In genomic region chr11:118242506-118242905, GRCm38 (mm10) we compare ENCODE assay signal across 11 mouse cellular contexts. TPM values are rescaled to one million over a fixed set of nuclear protein-coding genes. Genes with fewer than 3 reads are reported as not detected.
DNase-seq lines count a peak whose midpoint lies in the region; ATAC-seq lines count a peak whose summit lies in the region.
"Had no signal": no experiment of that assay in that cellular context is flagged by ENCODE, and none has a peak within 500 bp of the region (broad histone marks: within the 10 kb centered on the region; RNA-seq: fewer than 3 reads in every experiment).

No protein-coding gene starts in this region.

- no peak overlapping the region for H3K4me2 ChIP-seq in kidney, embryonic 16.5 days (replicated peaks; ENCODE audit: low read depth, low read length)
- H3K4me2 ChIP-seq in kidney, embryonic 14.5 days (replicated peaks; ENCODE audit: low read depth, low read length) = no peak overlapping the region
- H3K4me2 ChIP-seq: embryonic facial prominence, embryonic 12.5 days; forebrain, embryonic 15.5 days; heart, embryonic 15.5 days had no signal

- no peaks in the 10 kb centered on the region for H3K27me3 ChIP-seq in kidney, embryonic 16.5 days (ENCODE audit: insufficient read depth, low read length)
- no peaks in the 10 kb centered on the region for H3K27me3 ChIP-seq in kidney, embryonic 14.5 days (ENCODE audit: control insufficient read depth, insufficient read depth, low read length)
- H3K27me3 ChIP-seq in forebrain, embryonic 10.5 days (ENCODE audit: poor library complexity, severe bottlenecking) = peaks cover 12% of the 10 kb centered on the region
- H3K27me3 ChIP-seq: embryonic facial prominence, embryonic 12.5 days; forebrain, embryonic 15.5 days; heart, embryonic 15.5 days had no signal

- no peak overlapping the region for H3K9ac ChIP-seq in kidney, embryonic 16.5 days (replicated peaks; ENCODE audit: low read length)
- no peak overlapping the region for H3K9ac ChIP-seq in kidney, embryonic 14.5 days (ENCODE audit: low read depth, low read length)
- H3K9ac ChIP-seq: embryonic facial prominence, embryonic 12.5 days; forebrain, embryonic 15.5 days; heart, embryonic 15.5 days had no signal

- peak; percentile 68 for DNase-seq in adrenal gland, postnatal 10 days
- DNase-seq in adrenal gland, postnatal 36 days = no peak
- peak; percentile 53 for DNase-seq in T-cell, adult 2 months (ENCODE audit: low spot score)
- DNase-seq in fat pad, adult 2 months (ENCODE audit: extremely low read depth, low read depth, low spot score) = peak; percentile 58
- no peak for DNase-seq in forebrain, embryonic 10.5 days (ENCODE audit: extremely low spot score, low spot score)
- no peak for DNase-seq in layer of hippocampus, adult 9-10 months (ENCODE audit: low spot score)

- 0 out of 2 replicates have a peak overlapping the region, but pooled peaks have one; percentile 47 for H3K27ac ChIP-seq in kidney, embryonic 16.5 days (ENCODE audit: low read length)
- no peak overlapping the region for H3K27ac ChIP-seq in kidney, embryonic 14.5 days (ENCODE audit: low read depth, low read length)
- no peak overlapping the region for H3K27ac ChIP-seq in forebrain, embryonic 10.5 days
- H3K27ac ChIP-seq: embryonic facial prominence, embryonic 12.5 days; forebrain, embryonic 15.5 days; heart, embryonic 15.5 days had no signal

- 54% methylated on average over 4 of the region's 4 CpGs for WGBS in kidney, embryonic 16.5 days
- WGBS in kidney, embryonic 14.5 days = 59% methylated on average over 4 of the region's 4 CpGs
- 88% methylated on average over 4 of the region's 4 CpGs for WGBS in forebrain, embryonic 10.5 days

- no peaks in the 10 kb centered on the region for H3K9me3 ChIP-seq in kidney, embryonic 16.5 days (ENCODE audit: low read length)
- no peaks in the 10 kb centered on the region for H3K9me3 ChIP-seq in kidney, embryonic 14.5 days (ENCODE audit: control insufficient read depth, low read length)
- H3K9me3 ChIP-seq in forebrain, embryonic 10.5 days = no peaks in the 10 kb centered on the region
- H3K9me3 ChIP-seq: embryonic facial prominence, embryonic 12.5 days; forebrain, embryonic 15.5 days; heart, embryonic 15.5 days had no signal

- no peaks in the 10 kb centered on the region for H3K36me3 ChIP-seq in kidney, embryonic 16.5 days (ENCODE audit: insufficient read depth, low read length)
- no peaks in the 10 kb centered on the region for H3K36me3 ChIP-seq in kidney, embryonic 14.5 days (ENCODE audit: control insufficient read depth, insufficient read depth, low read length)
- no peaks in the 10 kb centered on the region for H3K36me3 ChIP-seq in forebrain, embryonic 10.5 days (replicated peaks)
- H3K36me3 ChIP-seq: embryonic facial prominence, embryonic 12.5 days; forebrain, embryonic 15.5 days; heart, embryonic 15.5 days had no signal

- no peak overlapping the region for H3K4me3 ChIP-seq in kidney, embryonic 16.5 days (ENCODE audit: low read length)
- no peak overlapping the region for H3K4me3 ChIP-seq in kidney, embryonic 14.5 days (ENCODE audit: low read length)
- no peak overlapping the region for H3K4me3 ChIP-seq in forebrain, embryonic 10.5 days
- H3K4me3 ChIP-seq: embryonic facial prominence, embryonic 12.5 days; forebrain, embryonic 15.5 days; heart, embryonic 15.5 days had no signal

- ATAC-seq in kidney, embryonic 16.5 days (ENCODE audit: low FRiP score, low TSS enrichment) = no peak
- ATAC-seq in kidney, embryonic 14.5 days (ENCODE audit: low FRiP score, low TSS enrichment) = no peak
- ATAC-seq: forebrain, embryonic 15.5 days had no signal

- H3K4me1 ChIP-seq in kidney, embryonic 16.5 days (ENCODE audit: insufficient read depth, low read length) = peaks cover 80% of the 10 kb centered on the region
- H3K4me1 ChIP-seq in kidney, embryonic 14.5 days (ENCODE audit: control insufficient read depth, insufficient read depth, low read length) = peaks cover 45% of the 10 kb centered on the region
- peaks cover 59% of the 10 kb centered on the region for H3K4me1 ChIP-seq in forebrain, embryonic 10.5 days

RNA-seq across cellular contexts. Expression of gene Cyth1, which starts 5.9 kb away (rescaled TPM):
- 10 to 100 TPM; 51.0 to 56.2 TPM for total RNA-seq in adrenal gland, postnatal 10 days (2021)
- 10 to 100 TPM; 28.6 to 35.8 TPM for total RNA-seq in adrenal gland, postnatal 36 days (2021)
- 17.9 and 18.2 TPM in 2 replicates for polyA plus RNA-seq in kidney, embryonic 16.5 days (2015; fragmentation: Nextera tagmentation; extraction: Ambion mirVana)
- polyA plus RNA-seq in kidney, embryonic 14.5 days (2014; fragmentation: Nextera tagmentation; extraction: Ambion mirVana) = 11.4 and 12.4 TPM in 2 replicates
- 10.1 and 11.5 TPM in 2 replicates for polyA plus RNA-seq in forebrain, embryonic 10.5 days (2016; fragmentation: Nextera tagmentation; extraction: Ambion mirVana)

RNA-seq across cellular contexts. Expression of gene Usp36, which starts 47.5 kb away (rescaled TPM):
- total RNA-seq in adrenal gland, postnatal 10 days (2021) = 10 to 100 TPM; 18.1 to 20.3 TPM
- total RNA-seq in adrenal gland, postnatal 36 days (2021) = 10 to 100 TPM; 20.8 to 31.3 TPM
- 21.4 and 24.8 TPM in 2 replicates for polyA plus RNA-seq in kidney, embryonic 16.5 days (2015; fragmentation: Nextera tagmentation; extraction: Ambion mirVana)
- polyA plus RNA-seq in kidney, embryonic 14.5 days (2014; fragmentation: Nextera tagmentation; extraction: Ambion mirVana) = 12.2 and 18.1 TPM in 2 replicates
- polyA plus RNA-seq in forebrain, embryonic 10.5 days (2016; fragmentation: Nextera tagmentation; extraction: Ambion mirVana) = 22.9 and 24.6 TPM in 2 replicates

Comparison
In these comparisons a context has a peak if more than half of its experiments do, and no peak if none do; other contexts are left out.
1. DNase-seq: peak in adrenal gland, postnatal 10 days (single experiment), T-cell, adult 2 months (single experiment) and fat pad, adult 2 months (single experiment); none in adrenal gland, postnatal 36 days (0 of 2), forebrain, embryonic 10.5 days (single experiment) and layer of hippocampus, adult 9-10 months (single experiment).